Mouse (Mus musculus) forebrain, embryonic 15.5 days (tissue): Measurements from ENCODE around the gene Slc52a3. TPM values are rescaled to one million over a fixed set of nuclear protein-coding genes. Genes with fewer than 3 reads are reported as not detected.

Experiments
- microRNA counts: library from miRNA; unstranded; fragments of <30 nt; microRNA quantifications from one replicate; lab custom pipeline; 2016
- microRNA-seq: library from miRNA; unstranded; fragments of <30 nt; microRNA quantifications from one replicate; pipeline ENCODE4, GENCODE M21; 2016
- polyA plus RNA-seq: library from polyadenylated mRNA; unstranded; fragments of >200 nt; fragmentation: Nextera tagmentation; extraction: Ambion mirVana; gene quantifications from 2 replicates; pipeline ENCODE4 v1.2.1, GENCODE M21; 2015

Slc52a3 gene
- polyA plus RNA-seq, 1 experiment from 2014 or later, result 0.84 TPM

MicroRNA genes within 50 kb of the gene (microRNA counts, 519-probe panel; counts per million panel counts)
- not detected for microRNA mmu-miR-1953 (lab: Ali Mortazavi, UCI)

Small RNAs within 50 kb of the gene (microRNA-seq; reads per million reads assigned to microRNA genes)
- gene Mir1953, result not detected

Other genes starting within 250 kb of the Slc52a3 start
- 0.09 TPM in 1 of 2 replicates, not detected in the other for gene Rspo4, start 153.6 kb upstream of the Slc52a3 start, polyA plus RNA-seq
- 0.20 TPM in 1 of 2 replicates, not detected in the other for gene Angpt4, start 85.3 kb upstream of the Slc52a3 start, polyA plus RNA-seq
- 71.9 and 75.2 TPM in 2 replicates for gene Fam110a, start 16.3 kb upstream of the Slc52a3 start, polyA plus RNA-seq
- 20.9 and 22.9 TPM in 2 replicates for gene Scrt2, start 85.0 kb downstream of the Slc52a3 start, polyA plus RNA-seq
- 11.1 and 13.0 TPM in 2 replicates for gene Srxn1, start 109.0 kb downstream of the Slc52a3 start, polyA plus RNA-seq
- 1.8 and 2.2 TPM in 2 replicates for gene Tcf15, start 147.1 kb downstream of the Slc52a3 start, polyA plus RNA-seq
- gene Csnk2a1, start 230.3 kb downstream of the Slc52a3 start, polyA plus RNA-seq, result 116 TPM in 2 replicates